Mouse (Mus musculus) retina, embryonic 14.5 days (tissue): ENCODE measurements around the gene Senp7.
"Not testable (repeated sequence)": the region's sequence is repeated elsewhere in the genome, so short reads cannot be mapped to it uniquely, and the experiment has no call there.

Source experiments
- DNase-seq: peaks from one replicate; pipeline ENCODE4 v3.0.0-alpha.2; 2015; ENCODE audit warnings: low spot score

The Senp7 gene

GRCm38 (mm10) chr16:56066113-56066512 lies 18.0 kb downstream of the Senp7 start:
- no peak for DNase-seq

GRCm38 (mm10) chr16:56068523-56069070 lies 20.5 kb downstream of the Senp7 start:
- DNase-seq, result no peak

GRCm38 (mm10) chr16:56071317-56072232 lies 23.4 kb downstream of the Senp7 start:
- DNase-seq, result no peak

- no peak for DNase-seq
Measured at GRCm38 (mm10) chr16:56072533-56072932, 24.4 kb downstream of the Senp7 start.

GRCm38 (mm10) chr16:56073150-56073549 lies 25.0 kb downstream of the Senp7 start:
- not testable (repeated sequence) for DNase-seq

- DNase-seq, result no peak
Measured at GRCm38 (mm10) chr16:56074122-56074521, 26.0 kb downstream of the Senp7 start.

GRCm38 (mm10) chr16:56074565-56074964 lies 26.4 kb downstream of the Senp7 start:
- DNase-seq, result peak; percentile 9

GRCm38 (mm10) chr16:56075222-56076111 lies 27.3 kb downstream of the Senp7 start:
- DNase-seq, result peak; percentile 94

- DNase-seq, result no peak
Measured at GRCm38 (mm10) chr16:56076121-56076869, 28.2 kb downstream of the Senp7 start.

- no peak for DNase-seq
Measured at GRCm38 (mm10) chr16:56079419-56079818, 31.3 kb downstream of the Senp7 start.

GRCm38 (mm10) chr16:56081691-56082090 lies 33.6 kb downstream of the Senp7 start:
- no peak for DNase-seq

GRCm38 (mm10) chr16:56086336-56086735 lies 38.2 kb downstream of the Senp7 start:
- no peak for DNase-seq

- DNase-seq, result no peak
Measured at GRCm38 (mm10) chr16:56090385-56090784, 42.2 kb downstream of the Senp7 start.

- not testable (repeated sequence) for DNase-seq
Measured at GRCm38 (mm10) chr16:56096401-56097018, 48.4 kb downstream of the Senp7 start.

- no peak for DNase-seq
Measured at GRCm38 (mm10) chr16:56115706-56116105, 67.6 kb downstream of the Senp7 start.

- no peak for DNase-seq
Measured at GRCm38 (mm10) chr16:56116155-56116554, 68.0 kb downstream of the Senp7 start.

- no peak for DNase-seq
Measured at GRCm38 (mm10) chr16:56117327-56118180, 69.4 kb downstream of the Senp7 start.

GRCm38 (mm10) chr16:56122517-56122916 lies 74.4 kb downstream of the Senp7 start:
- DNase-seq, result no peak

GRCm38 (mm10) chr16:56124045-56124444 lies 75.9 kb downstream of the Senp7 start:
- no peak for DNase-seq

- DNase-seq, result peak; percentile 69
Measured at GRCm38 (mm10) chr16:56131666-56132065, 83.5 kb downstream of the Senp7 start.
